Mouse (Mus musculus): ENCODE measurements around the gene Ncoa4. TPM values are rescaled to one million over a fixed set of nuclear protein-coding genes. Genes with fewer than 3 reads are reported as not detected.

Ncoa4 gene
- polyA plus RNA-seq, 1 experiment from 2014 or later = 97.2 TPM

GRCm38 (mm10) chr14:32154758-32155157 lies 4.9 kb upstream of the Ncoa4 start:
- TF ChIP-seq CTCF (IDR thresholded peaks at IDR 0.05; ENCODE audit: low read depth) = no peak
- 86% methylated on average over 6 of the region's 6 CpGs for WGBS

DNA sequence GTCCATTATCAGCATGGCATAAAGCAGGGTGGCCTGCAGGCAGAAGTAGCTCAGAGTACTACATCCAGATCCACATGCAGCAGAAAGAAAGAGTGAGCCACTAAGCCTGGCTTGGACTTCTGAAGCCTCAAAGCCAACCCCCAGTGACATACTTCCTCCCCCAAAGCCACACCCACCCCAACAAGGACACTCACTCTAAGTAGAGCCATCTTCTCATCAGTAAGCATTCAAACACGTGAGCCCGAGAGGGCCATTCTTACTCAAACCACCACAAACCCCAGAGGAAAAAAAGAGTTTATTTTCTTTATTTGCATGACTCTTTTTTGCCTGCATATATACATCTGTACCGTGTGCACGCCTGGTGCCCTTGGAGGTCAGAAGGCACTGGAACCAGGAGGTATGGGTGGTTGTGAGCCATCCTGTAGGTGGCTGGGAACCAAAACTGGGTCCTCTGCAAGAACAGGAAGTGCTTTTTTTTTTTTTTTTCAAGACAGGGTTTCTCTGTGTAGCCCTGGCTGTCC lies 455 bp upstream of the Ncoa4 start:
- no peaks in the 10 kb centered on the region for H3K9me3 ChIP-seq (replicated peaks; ENCODE audit: low read length)
- no peaks in the 10 kb centered on the region for H3K27me3 ChIP-seq (ENCODE audit: insufficient read depth, low read length)
- DNase-seq (ENCODE audit: low spot score) (no peak), ATAC-seq (replicated peaks; ENCODE audit: low FRiP score, low read depth) (peak; percentile 19; the same call in 1 of the 2 replicates)
- WGBS = 36% methylated on average over 4 of the region's 4 CpGs
- H3K4me1 ChIP-seq (replicated peaks; ENCODE audit: insufficient read depth, low read length) = 0 out of 2 replicates have a peak, but pooled peaks cover 5% of the 10 kb centered on the region
- TF ChIP-seq CTCF (IDR thresholded peaks at IDR 0.05; ENCODE audit: low read depth) = no peak
- H3K36me3 ChIP-seq (ENCODE audit: insufficient read depth, low read length) = no peaks in the 10 kb centered on the region
- peak overlapping the region; percentile 90 for H3K4me3 ChIP-seq (replicated peaks; ENCODE audit: low read depth, low read length)
- H3K9ac ChIP-seq (ENCODE audit: low read depth, low read length) = peak overlapping the region; percentile 85; the same call in 1 of the 2 replicates
- peak overlapping the region; percentile 90 for H3K4me2 ChIP-seq (ENCODE audit: low read length)
- peak overlapping the region; percentile 95 for H3K27ac ChIP-seq

More at GRCm38 (mm10) chr14:32154758-32155157, 4.9 kb upstream of the Ncoa4 start:
- H3K27me3 ChIP-seq (ENCODE audit: insufficient read depth, low read length) = no peaks in the 10 kb centered on the region
- H3K4me2 ChIP-seq (ENCODE audit: low read length) = no peak overlapping the region
- H3K36me3 ChIP-seq (ENCODE audit: insufficient read depth, low read length) = no peaks in the 10 kb centered on the region
- DNase-seq (ENCODE audit: low spot score) (no peak), ATAC-seq (replicated peaks; ENCODE audit: low FRiP score, low read depth) (no peak)
- no peak overlapping the region for H3K27ac ChIP-seq
- no peaks in the 10 kb centered on the region for H3K4me1 ChIP-seq (replicated peaks; ENCODE audit: insufficient read depth, low read length)
- H3K9me3 ChIP-seq (replicated peaks; ENCODE audit: low read length) = no peaks in the 10 kb centered on the region
- H3K9ac ChIP-seq (ENCODE audit: low read depth, low read length) = no peak overlapping the region
- H3K4me3 ChIP-seq (replicated peaks; ENCODE audit: low read depth, low read length) = no peak overlapping the region

DNA sequence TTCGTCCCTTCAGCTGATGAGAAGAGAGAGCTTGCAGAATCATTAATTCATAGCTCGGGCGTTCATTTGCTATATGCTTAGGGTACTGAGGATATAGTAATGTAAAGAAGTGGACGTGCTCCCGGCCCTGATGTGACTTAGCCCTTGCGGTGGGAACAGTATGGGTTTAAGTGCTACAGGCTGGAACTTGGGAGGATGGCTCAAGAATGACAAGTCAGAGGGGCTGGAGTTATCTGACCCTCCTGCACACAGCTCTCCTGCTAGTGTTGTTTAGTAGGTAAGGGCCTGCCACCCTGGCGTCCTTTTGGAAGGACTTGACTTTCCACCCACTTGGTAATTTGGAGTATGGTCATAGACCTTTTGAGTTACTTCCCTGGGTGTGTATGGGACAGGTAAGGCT lies 898 bp downstream of the Ncoa4 start:
- Histone ChIP-seq H3K4me3 (replicated peaks; ENCODE audit: low read depth, low read length) (peak overlapping the region; percentile 90), H3K27me3 (ENCODE audit: insufficient read depth, low read length) (no peaks in the 10 kb centered on the region), H3K9ac (ENCODE audit: low read depth, low read length) (peak overlapping the region; percentile 85), H3K36me3 (ENCODE audit: insufficient read depth, low read length) (no peaks in the 10 kb centered on the region), H3K27ac (peak overlapping the region; percentile 95), H3K4me2 (ENCODE audit: low read length) (peak overlapping the region; percentile 90), H3K9me3 (replicated peaks; ENCODE audit: low read length) (no peaks in the 10 kb centered on the region), H3K4me1 (replicated peaks; ENCODE audit: insufficient read depth, low read length) (0 out of 2 replicates have a peak, but pooled peaks cover 5% of the 10 kb centered on the region)
- TF ChIP-seq CTCF (IDR thresholded peaks at IDR 0.05; ENCODE audit: low read depth) = no peak
- WGBS = 24% methylated on average over 7 of the region's 7 CpGs
- DNase-seq (ENCODE audit: low spot score) (no peak), ATAC-seq (replicated peaks; ENCODE audit: low FRiP score, low read depth) (no peak)

- H3K4me2 ChIP-seq (ENCODE audit: low read length) = peak overlapping the region; percentile 90
- 0 out of 2 replicates have a peak, but pooled peaks cover 5% of the 10 kb centered on the region for H3K4me1 ChIP-seq (replicated peaks; ENCODE audit: insufficient read depth, low read length)
- no peaks in the 10 kb centered on the region for H3K36me3 ChIP-seq (ENCODE audit: insufficient read depth, low read length)
- 0 out of 2 replicates have a peak overlapping the region, but pooled peaks have one; percentile 85 for H3K9ac ChIP-seq (ENCODE audit: low read depth, low read length)
- DNase-seq (ENCODE audit: low spot score) = no peak
- no peaks in the 10 kb centered on the region for H3K27me3 ChIP-seq (ENCODE audit: insufficient read depth, low read length)
- no peak overlapping the region for H3K27ac ChIP-seq
- H3K9me3 ChIP-seq (replicated peaks; ENCODE audit: low read length) = no peaks in the 10 kb centered on the region
- peak overlapping the region; percentile 90; the same call in 1 of the 2 replicates for H3K4me3 ChIP-seq (replicated peaks; ENCODE audit: low read depth, low read length)
- no peak for TF ChIP-seq CTCF (IDR thresholded peaks at IDR 0.05; ENCODE audit: low read depth)
- 80% methylated on average over 12 of the region's 12 CpGs for WGBS
- ATAC-seq (replicated peaks; ENCODE audit: low FRiP score, low read depth) = no peak
These were observed 1.6 kb downstream of the Ncoa4 start for GRCm38 (mm10) chr14:32161090-32161885.

- Histone ChIP-seq H3K36me3 (ENCODE audit: insufficient read depth, low read length) (no peaks in the 10 kb centered on the region), H3K9me3 (replicated peaks; ENCODE audit: low read length) (no peaks in the 10 kb centered on the region), H3K9ac (ENCODE audit: low read depth, low read length) (no peak overlapping the region), H3K27ac (no peak overlapping the region), H3K27me3 (ENCODE audit: insufficient read depth, low read length) (no peaks in the 10 kb centered on the region), H3K4me1 (replicated peaks; ENCODE audit: insufficient read depth, low read length) (0 out of 2 replicates have a peak, but pooled peaks cover 5% of the 10 kb centered on the region), H3K4me2 (ENCODE audit: low read length) (no peak overlapping the region), H3K4me3 (replicated peaks; ENCODE audit: low read depth, low read length) (no peak overlapping the region)
- DNase-seq (ENCODE audit: low spot score) (no peak), ATAC-seq (replicated peaks; ENCODE audit: low FRiP score, low read depth) (no peak)
- WGBS = 87% methylated on average over 5 of the region's 5 CpGs
- TF ChIP-seq CTCF (IDR thresholded peaks at IDR 0.05; ENCODE audit: low read depth) = no peak
These were observed 2.6 kb downstream of the Ncoa4 start for GRCm38 (mm10) chr14:32162231-32162630.

- WGBS = 90% methylated on average over 11 of the region's 11 CpGs
- H3K9me3 ChIP-seq (replicated peaks; ENCODE audit: low read length) = no peaks in the 10 kb centered on the region
- 0 out of 2 replicates have a peak, but pooled peaks cover 5% of the 10 kb centered on the region for H3K4me1 ChIP-seq (replicated peaks; ENCODE audit: insufficient read depth, low read length)
- no peaks in the 10 kb centered on the region for H3K27me3 ChIP-seq (ENCODE audit: insufficient read depth, low read length)
- no peak for TF ChIP-seq CTCF (IDR thresholded peaks at IDR 0.05; ENCODE audit: low read depth)
- ATAC-seq (replicated peaks; ENCODE audit: low FRiP score, low read depth) (no peak), DNase-seq (ENCODE audit: low spot score) (no peak)
- H3K9ac ChIP-seq (ENCODE audit: low read depth, low read length) = no peak overlapping the region
- H3K27ac ChIP-seq = no peak overlapping the region
- no peak overlapping the region for H3K4me2 ChIP-seq (ENCODE audit: low read length)
- H3K4me3 ChIP-seq (replicated peaks; ENCODE audit: low read depth, low read length) = no peak overlapping the region
- no peaks in the 10 kb centered on the region for H3K36me3 ChIP-seq (ENCODE audit: insufficient read depth, low read length)
These were observed 3.7 kb downstream of the Ncoa4 start for GRCm38 (mm10) chr14:32163203-32163888.
